Mouse (Mus musculus): Measurements from ENCODE around the gene Agmo. TPM values are rescaled to one million over a fixed set of nuclear protein-coding genes. Genes with fewer than 3 reads are reported as not detected.

Gene Agmo
- polyA plus RNA-seq, 1 experiment from 2014 or later, result 0.24 TPM

- no peak overlapping the region for H3K9ac ChIP-seq
- no peaks in the 10 kb centered on the region for H3K9me3 ChIP-seq
- 64% methylated on average over 2 of the region's 2 CpGs for WGBS
- H3K36me3 ChIP-seq, result no peaks in the 10 kb centered on the region
- no peak overlapping the region for H3K4me2 ChIP-seq
- no peaks in the 10 kb centered on the region for H3K4me1 ChIP-seq
- H3K4me3 ChIP-seq, result no peak overlapping the region
- ATAC-seq (ENCODE audit: insufficient number of reproducible peaks, insufficient read depth, low FRiP score, low TSS enrichment, low read depth), result no peak
- H3K27ac ChIP-seq, result no peak overlapping the region
- no peaks in the 10 kb centered on the region for H3K27me3 ChIP-seq
These were observed 33.2 kb downstream of the Agmo start for GRCm38 (mm10) chr12:37274658-37275019.

- Histone ChIP-seq H3K4me1 (no peaks in the 10 kb centered on the region), H3K4me3 (no peak overlapping the region), H3K36me3 (no peaks in the 10 kb centered on the region), H3K9me3 (no peaks in the 10 kb centered on the region), H3K9ac (no peak overlapping the region), H3K4me2 (no peak overlapping the region), H3K27me3 (no peaks in the 10 kb centered on the region), H3K27ac (no peak overlapping the region)
- WGBS, result 34% methylated on average over 1 of the region's 1 CpGs
- no peak for ATAC-seq (ENCODE audit: insufficient number of reproducible peaks, insufficient read depth, low FRiP score, low TSS enrichment, low read depth)
These were observed 65.6 kb downstream of the Agmo start for GRCm38 (mm10) chr12:37306956-37307466.

GRCm38 (mm10) chr12:37310786-37311185 is 69.3 kb downstream of the Agmo start:
- no peaks in the 10 kb centered on the region for H3K9me3 ChIP-seq
- 42% methylated on average over 1 of the region's 1 CpGs for WGBS
- no peaks in the 10 kb centered on the region for H3K4me1 ChIP-seq
- no peak for ATAC-seq (ENCODE audit: insufficient number of reproducible peaks, insufficient read depth, low FRiP score, low TSS enrichment, low read depth)
- H3K27me3 ChIP-seq, result no peaks in the 10 kb centered on the region
- no peaks in the 10 kb centered on the region for H3K36me3 ChIP-seq
- H3K4me2 ChIP-seq, result no peak overlapping the region
- H3K9ac ChIP-seq, result no peak overlapping the region
- no peak overlapping the region for H3K27ac ChIP-seq
- H3K4me3 ChIP-seq, result no peak overlapping the region

- Histone ChIP-seq H3K9me3 (no peaks in the 10 kb centered on the region), H3K27ac (no peak overlapping the region), H3K4me1 (no peaks in the 10 kb centered on the region), H3K36me3 (no peaks in the 10 kb centered on the region), H3K9ac (no peak overlapping the region), H3K4me3 (no peak overlapping the region), H3K27me3 (no peaks in the 10 kb centered on the region), H3K4me2 (no peak overlapping the region)
- no peak for ATAC-seq (ENCODE audit: insufficient number of reproducible peaks, insufficient read depth, low FRiP score, low TSS enrichment, low read depth)
- WGBS, result 56% methylated on average over 3 of the region's 3 CpGs
These were observed 81.4 kb downstream of the Agmo start for GRCm38 (mm10) chr12:37322860-37323259.

- 49% methylated on average over 5 of the region's 5 CpGs for WGBS
- no peak overlapping the region for H3K4me3 ChIP-seq
- ATAC-seq (ENCODE audit: insufficient number of reproducible peaks, insufficient read depth, low FRiP score, low TSS enrichment, low read depth), result no peak
- no peak overlapping the region for H3K9ac ChIP-seq
- no peak overlapping the region for H3K4me2 ChIP-seq
- no peaks in the 10 kb centered on the region for H3K36me3 ChIP-seq
- no peaks in the 10 kb centered on the region for H3K4me1 ChIP-seq
- no peaks in the 10 kb centered on the region for H3K9me3 ChIP-seq
- no peak overlapping the region for H3K27ac ChIP-seq
- no peaks in the 10 kb centered on the region for H3K27me3 ChIP-seq
These were observed 93.5 kb downstream of the Agmo start for GRCm38 (mm10) chr12:37334987-37335386.

- WGBS, result 46% methylated on average over 5 of the region's 5 CpGs
- Histone ChIP-seq H3K9ac (no peak overlapping the region), H3K27me3 (no peaks in the 10 kb centered on the region), H3K9me3 (no peaks in the 10 kb centered on the region), H3K36me3 (no peaks in the 10 kb centered on the region), H3K4me1 (no peaks in the 10 kb centered on the region), H3K4me2 (no peak overlapping the region), H3K27ac (no peak overlapping the region), H3K4me3 (no peak overlapping the region)
- no peak for ATAC-seq (ENCODE audit: insufficient number of reproducible peaks, insufficient read depth, low FRiP score, low TSS enrichment, low read depth)
These were observed 102.8 kb downstream of the Agmo start for GRCm38 (mm10) chr12:37344225-37344624.

- WGBS, result 21% methylated on average over 5 of the region's 5 CpGs
- H3K9me3 ChIP-seq, result no peaks in the 10 kb centered on the region
- no peak overlapping the region for H3K4me2 ChIP-seq
- no peaks in the 10 kb centered on the region for H3K4me1 ChIP-seq
- H3K27ac ChIP-seq, result no peak overlapping the region
- no peak for ATAC-seq (ENCODE audit: insufficient number of reproducible peaks, insufficient read depth, low FRiP score, low TSS enrichment, low read depth)
- H3K36me3 ChIP-seq, result no peaks in the 10 kb centered on the region
- H3K4me3 ChIP-seq, result no peak overlapping the region
- no peaks in the 10 kb centered on the region for H3K27me3 ChIP-seq
- no peak overlapping the region for H3K9ac ChIP-seq
These were observed 104.3 kb downstream of the Agmo start for GRCm38 (mm10) chr12:37345696-37346095.

- ATAC-seq (ENCODE audit: insufficient number of reproducible peaks, insufficient read depth, low FRiP score, low TSS enrichment, low read depth), result no peak
- H3K4me3 ChIP-seq, result no peak overlapping the region
- H3K36me3 ChIP-seq, result no peaks in the 10 kb centered on the region
- 81% methylated on average over 3 of the region's 3 CpGs for whole genome bisulfite sequencing
- H3K4me1 ChIP-seq, result no peaks in the 10 kb centered on the region
- H3K27ac ChIP-seq, result no peak overlapping the region
- H3K27me3 ChIP-seq, result no peaks in the 10 kb centered on the region
- H3K4me2 ChIP-seq, result no peak overlapping the region
- no peak overlapping the region for H3K9ac ChIP-seq
- H3K9me3 ChIP-seq, result no peaks in the 10 kb centered on the region
These were observed 150.9 kb downstream of the Agmo start for GRCm38 (mm10) chr12:37392316-37392715.

GRCm38 (mm10) chr12:37402541-37402940 is 161.1 kb downstream of the Agmo start:
- Histone ChIP-seq H3K4me1 (no peaks in the 10 kb centered on the region), H3K4me3 (no peak overlapping the region), H3K9ac (no peak overlapping the region), H3K36me3 (no peaks in the 10 kb centered on the region), H3K27me3 (no peaks in the 10 kb centered on the region), H3K9me3 (no peaks in the 10 kb centered on the region), H3K4me2 (no peak overlapping the region), H3K27ac (no peak overlapping the region)
- no peak for ATAC-seq (ENCODE audit: insufficient number of reproducible peaks, insufficient read depth, low FRiP score, low TSS enrichment, low read depth)
- WGBS, result 87% methylated on average over 6 of the region's 6 CpGs

GRCm38 (mm10) chr12:37426350-37426749 is 184.9 kb downstream of the Agmo start:
- Histone ChIP-seq H3K9ac (no peak overlapping the region), H3K36me3 (no peaks in the 10 kb centered on the region), H3K4me2 (no peak overlapping the region), H3K4me1 (peaks cover 5% of the 10 kb centered on the region; the same call in 1 of the 2 replicates), H3K9me3 (no peaks in the 10 kb centered on the region), H3K4me3 (no peak overlapping the region), H3K27me3 (no peaks in the 10 kb centered on the region), H3K27ac (no peak overlapping the region)
- ATAC-seq (ENCODE audit: insufficient number of reproducible peaks, insufficient read depth, low FRiP score, low TSS enrichment, low read depth), result no peak
- WGBS, result 81% methylated on average over 5 of the region's 5 CpGs

- no peak for ATAC-seq (ENCODE audit: insufficient number of reproducible peaks, insufficient read depth, low FRiP score, low TSS enrichment, low read depth)
- Histone ChIP-seq H3K9me3 (no peaks in the 10 kb centered on the region), H3K36me3 (no peaks in the 10 kb centered on the region), H3K4me2 (no peak overlapping the region), H3K27ac (no peak overlapping the region), H3K4me1 (peaks cover 5% of the 10 kb centered on the region; the same call in 1 of the 2 replicates), H3K9ac (no peak overlapping the region), H3K4me3 (no peak overlapping the region), H3K27me3 (no peaks in the 10 kb centered on the region)
- 22% methylated on average over 5 of the region's 5 CpGs for WGBS
These were observed 185.3 kb downstream of the Agmo start for GRCm38 (mm10) chr12:37426750-37427149.

GRCm38 (mm10) chr12:37434466-37434865 is 193.0 kb downstream of the Agmo start:
- H3K4me1 ChIP-seq, result no peaks in the 10 kb centered on the region
- H3K4me3 ChIP-seq, result no peak overlapping the region
- no peaks in the 10 kb centered on the region for H3K27me3 ChIP-seq
- H3K36me3 ChIP-seq, result no peaks in the 10 kb centered on the region
- ATAC-seq (ENCODE audit: insufficient number of reproducible peaks, insufficient read depth, low FRiP score, low TSS enrichment, low read depth), result no peak
- WGBS, result 77% methylated on average over 1 of the region's 1 CpGs
- H3K9ac ChIP-seq, result no peak overlapping the region
- no peak overlapping the region for H3K27ac ChIP-seq
- no peaks in the 10 kb centered on the region for H3K9me3 ChIP-seq
- H3K4me2 ChIP-seq, result no peak overlapping the region
